Mouse (Mus musculus) MEL (cell line): ENCODE results near the gene Gm20388. TPM values are rescaled to one million over a fixed set of nuclear protein-coding genes. Genes with fewer than 3 reads are reported as not detected.

Experiments
- DNase-seq: peaks from one replicate; pipeline ENCODE4 v3.0.0; 2011; ENCODE audit warnings: low read depth, low spot score
- H3K27ac ChIP-seq: 2 replicates; pipeline ENCODE4 v1.5.1; 2012; ENCODE audit warnings: low read depth, mild to moderate bottlenecking, control low read depth, low read length, moderate library complexity; ENCODE audit not compliant: control insufficient read depth
- H3K27me3 ChIP-seq, 2 experiments: fragments of 150-350 bp in 1 of 2; sonication (generic) in 1 of 2; 2 replicates each; pipeline ENCODE4 v1.6.1; 2012; ENCODE audit warnings: low read length in 2 of 2, mild to moderate bottlenecking in 2 of 2, improper control_type of control experiment in 1 of 2, moderate library complexity in 1 of 2; ENCODE audit not compliant: insufficient read depth in 2 of 2, control insufficient read depth in 1 of 2
- H3K36me3 ChIP-seq, 2 experiments: 2 replicates each; pipeline ENCODE4 v1.6.1; 2012 to 2014; ENCODE audit warnings: low read length in 2 of 2, improper control_type of control experiment in 1 of 2, inconsistent platforms in 1 of 2, mild to moderate bottlenecking in 1 of 2; ENCODE audit not compliant: insufficient read depth in 2 of 2, control insufficient read depth in 1 of 2
- H3K4me1 ChIP-seq, 2 experiments: fragments of 150-350 bp in 1 of 2; sonication (generic) in 1 of 2; 2 replicates each; pipeline ENCODE4 v1.6.1; 2012; ENCODE audit warnings: low read length in 2 of 2, improper control_type of control experiment in 1 of 2, mild to moderate bottlenecking in 1 of 2; ENCODE audit not compliant: insufficient read depth in 2 of 2, control insufficient read depth in 1 of 2
- H3K4me3 ChIP-seq, 2 experiments: fragments of 150-350 bp in 1 of 2; sonication (generic) in 1 of 2; 2 replicates each; pipeline ENCODE4 v1.5.1; 2012; ENCODE audit warnings: low read depth in 2 of 2, low read length in 2 of 2, mild to moderate bottlenecking in 2 of 2, moderate library complexity in 2 of 2, control low read depth in 1 of 2, improper control_type of control experiment in 1 of 2; ENCODE audit not compliant: control insufficient read depth in 1 of 2, insufficient read depth in 1 of 2
- H3K79me2 ChIP-seq: 2 replicates; pipeline ENCODE4 v1.6.1; 2012; ENCODE audit warnings: mild to moderate bottlenecking, low read length, moderate library complexity; ENCODE audit not compliant: control insufficient read depth, poor library complexity, insufficient read depth
- H3K9ac ChIP-seq: 2 replicates; pipeline ENCODE4 v1.6.1; 2012; ENCODE audit warnings: low read depth, mild to moderate bottlenecking, control low read depth, low read length, moderate library complexity; ENCODE audit not compliant: control insufficient read depth, poor library complexity, severe bottlenecking
- H3K9me3 ChIP-seq: fragments of 150-350 bp; sonication (generic); replicated peaks from 2 replicates; pipeline ENCODE4 v1.6.1; 2012; ENCODE audit warnings: mild to moderate bottlenecking, low read length, improper control_type of control experiment, moderate library complexity; ENCODE audit not compliant: insufficient read depth
- CTCF ChIP-seq, 3 experiments: IDR thresholded peaks in 2 of 3; conservative IDR thresholded peaks in 1 of 3; 2 replicates each; pipeline ENCODE4 v1.5.1; 2011 to 2012; ENCODE audit warnings: low read length in 3 of 3, low read depth in 2 of 3, mild to moderate bottlenecking in 2 of 3, improper control_type of control experiment in 1 of 3, inconsistent platforms in 1 of 3, mixed read lengths in 1 of 3, moderate library complexity in 1 of 3; ENCODE audit not compliant: control insufficient read depth in 1 of 3, insufficient read depth in 1 of 3, poor library complexity in 1 of 3, severe bottlenecking in 1 of 3
- ELF1 ChIP-seq: IDR thresholded peaks from 2 replicates; pipeline ENCODE4 v1.6.1; 2014; ENCODE audit warnings: low read depth, mild to moderate bottlenecking, inconsistent platforms, low read length, improper control_type of control experiment, moderate library complexity
- MAFK ChIP-seq: IDR thresholded peaks from 2 replicates; pipeline ENCODE4 v1.6.1; 2011; ENCODE audit warnings: low read depth, mild to moderate bottlenecking, low read length, improper control_type of control experiment, borderline replicate concordance
- MAZ ChIP-seq: IDR thresholded peaks from 2 replicates; pipeline ENCODE4 v1.6.1; 2012; ENCODE audit warnings: low read depth, mild to moderate bottlenecking, inconsistent platforms, low read length, improper control_type of control experiment
- MEF2A ChIP-seq: IDR thresholded peaks from 2 replicates; pipeline ENCODE4 v1.6.1; 2014; ENCODE audit warnings: low read depth, mild to moderate bottlenecking, inconsistent platforms, low read length, improper control_type of control experiment; ENCODE audit not compliant: poor library complexity, insufficient replicate concordance, severe bottlenecking; ENCODE audit errors: extremely low read depth
- NELFE ChIP-seq: IDR thresholded peaks from 2 replicates; pipeline ENCODE4 v1.6.1; 2011; ENCODE audit warnings: low read depth, low read length, improper control_type of control experiment
- NRF1 ChIP-seq: IDR thresholded peaks from 2 replicates; pipeline ENCODE4 v1.6.1; 2014; ENCODE audit warnings: low read depth, mild to moderate bottlenecking, inconsistent platforms, low read length, improper control_type of control experiment, moderate library complexity; ENCODE audit not compliant: poor library complexity, insufficient read depth, severe bottlenecking
- POLR2A ChIP-seq, 2 experiments: IDR thresholded peaks; 2 replicates each; pipeline ENCODE4 v1.6.1; 2011 to 2012; ENCODE audit warnings: low read length in 2 of 2, mild to moderate bottlenecking in 2 of 2, control low read depth in 1 of 2, improper control_type of control experiment in 1 of 2, low read depth in 1 of 2, moderate library complexity in 1 of 2; ENCODE audit not compliant: control insufficient read depth in 1 of 2, insufficient read depth in 1 of 2, poor library complexity in 1 of 2
- SMC3 ChIP-seq: IDR thresholded peaks from 2 replicates; pipeline ENCODE4 v1.6.1; 2011; ENCODE audit warnings: low read depth, low read length, improper control_type of control experiment
- TAL1 ChIP-seq: IDR thresholded peaks from 2 replicates; pipeline ENCODE4 v1.6.1; 2012; ENCODE audit warnings: mild to moderate bottlenecking, inconsistent platforms, low read length, moderate library complexity, mixed read lengths
- USF1 ChIP-seq: IDR thresholded peaks from 2 replicates; pipeline ENCODE4 v1.6.1; 2014; ENCODE audit warnings: low read depth, mild to moderate bottlenecking, inconsistent platforms, low read length, improper control_type of control experiment, moderate library complexity
- ZMIZ1 ChIP-seq: IDR thresholded peaks from 2 replicates; pipeline ENCODE4 v1.6.1; 2012; ENCODE audit warnings: low read depth, mild to moderate bottlenecking, inconsistent platforms, low read length, improper control_type of control experiment, moderate library complexity
- ZNF384 ChIP-seq: IDR thresholded peaks from 2 replicates; pipeline ENCODE4 v1.6.1; 2012; ENCODE audit warnings: low read depth, mild to moderate bottlenecking, inconsistent platforms, low read length, improper control_type of control experiment
- polyA plus RNA-seq, 2 experiments: library from polyadenylated mRNA; stranded (reverse) in 1 of 2; unstranded in 1 of 2; fragments of >175 nt in 1 of 2; fragments of >200 nt in 1 of 2; gene quantifications; 2 replicates each; pipeline versions ENCODE4 v1.2.1 to v1.2.4; 2012; ENCODE audit warnings: low replicate concordance in 2 of 2, low read depth in 1 of 2; ENCODE audit not compliant: insufficient read length in 2 of 2, insufficient read depth in 1 of 2, missing spikeins in 1 of 2
- total RNA-seq: library from RNA; depleted of rRNA; stranded (reverse); fragments of 300-350 nt; gene quantifications from 2 replicates; pipeline ENCODE4 v1.2.3, GENCODE M21; 2012

Gm20388 gene
- total and polyA plus RNA-seq, 3 experiments, result 11.1 to 17.8 TPM; not detected in 1

DNA sequence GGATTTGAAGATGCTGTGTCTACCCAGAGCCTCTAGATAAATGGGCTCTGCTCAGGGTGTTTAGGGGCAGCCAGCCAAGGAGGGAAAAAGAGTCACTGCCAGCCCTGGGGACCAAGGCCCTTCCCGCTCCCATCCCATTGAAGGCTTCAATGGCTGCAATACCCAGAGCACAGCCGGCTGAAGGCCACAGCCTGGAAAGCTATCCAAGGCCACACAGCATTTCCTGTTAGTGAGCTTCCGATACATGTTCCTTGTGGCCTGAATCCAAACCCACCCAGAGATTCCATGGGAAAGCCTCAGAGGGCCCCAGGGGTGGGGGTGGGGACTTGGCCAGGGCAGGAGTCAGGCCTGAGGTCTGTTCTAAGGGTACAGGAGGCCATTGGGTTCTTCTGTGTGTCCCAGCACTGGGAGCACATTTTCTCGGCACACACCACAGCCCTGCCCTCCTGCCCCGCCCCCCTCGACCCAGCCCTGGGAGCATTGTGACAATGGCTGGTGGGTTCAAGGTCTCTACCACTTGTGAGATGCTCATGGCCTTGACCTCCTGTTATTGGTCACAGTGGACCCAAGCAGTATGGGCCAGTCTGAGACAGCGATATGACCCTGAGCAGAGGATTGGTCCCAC is 294.2 kb downstream of the Gm20388 start:
- no peaks in the 10 kb centered on the region for H3K9me3 ChIP-seq
- H3K4me3 ChIP-seq, result no peak overlapping the region
- no peaks in the 10 kb centered on the region for H3K36me3 ChIP-seq
- no peaks in the 10 kb centered on the region for H3K4me1 ChIP-seq
- TF ChIP-seq ZMIZ1, result no peak
- TF ChIP-seq ZNF384, result no peak
- TF ChIP-seq, all 39 proteins: peak for 0
- Histone ChIP-seq H3K27me3 (peaks cover 0 to 4% of the 10 kb centered on the region in 2 experiments; a peak in 2 of 4 replicates), H3K27ac (no peak overlapping the region), H3K79me2 (no peaks in the 10 kb centered on the region), H3K9ac (no peak overlapping the region)
- no peak for DNase-seq

- Histone ChIP-seq H3K79me2 (no peaks in the 10 kb centered on the region), H3K4me3 (no peak overlapping the region)
Measured at GRCm38 (mm10) chr8:120205916-120206315, 295.3 kb downstream of the Gm20388 start.

GRCm38 (mm10) chr8:120207364-120207763 is 296.7 kb downstream of the Gm20388 start:
- Histone ChIP-seq H3K27ac (no peak overlapping the region), H3K9ac (no peak overlapping the region), H3K27me3 (peaks cover 0 to 4% of the 10 kb centered on the region in 2 experiments; a peak in 2 of 4 replicates)
- peak; percentile 10; the same call in 1 of the 2 replicates for TF ChIP-seq SMC3
- peak in 2 of 3 experiments; percentile 32 to 35; a peak in 4 of 6 replicates for TF ChIP-seq CTCF (IDR thresholded peaks at IDR 0.05 in 2 of 3, conservative IDR thresholded peaks at IDR 0.05 in 1 of 3; ENCODE audit: control insufficient read depth in 1 of 3, insufficient read depth in 1 of 3, low read depth in 2 of 3, low read length in 3 of 3, poor library complexity in 1 of 3, severe bottlenecking in 1 of 3)
- TF ChIP-seq POLR2A (IDR thresholded peaks at IDR 0.05; ENCODE audit: control insufficient read depth in 1 of 2, insufficient read depth in 1 of 2, low read depth in 1 of 2, low read length in 2 of 2, poor library complexity in 1 of 2), result no peak
- TF ChIP-seq, all 39 proteins: peak for 2
- DNase-seq, result peak; percentile 15
- Histone ChIP-seq H3K36me3 (no peaks in the 10 kb centered on the region), H3K4me3 (no peak overlapping the region), H3K4me1 (no peaks in the 10 kb centered on the region), H3K9me3 (no peaks in the 10 kb centered on the region), H3K79me2 (no peaks in the 10 kb centered on the region)

More at GRCm38 (mm10) chr8:120205916-120206315, 295.3 kb downstream of the Gm20388 start:
- Histone ChIP-seq H3K27ac (no peak overlapping the region), H3K4me1 (no peaks in the 10 kb centered on the region), H3K9ac (no peak overlapping the region), H3K27me3 (peaks cover 0 to 4% of the 10 kb centered on the region in 2 experiments; a peak in 2 of 4 replicates)
- DNase-seq, result no peak
- no peak for TF ChIP-seq ZNF384
- TF ChIP-seq ELF1, result no peak
- TF ChIP-seq MAZ, result no peak
- no peak for TF ChIP-seq USF1
- TF ChIP-seq NELFE, result no peak
- TF ChIP-seq TAL1, result no peak
- TF ChIP-seq MEF2A, result no peak
- no peak for TF ChIP-seq MAFK
- TF ChIP-seq NRF1, result no peak
- TF ChIP-seq, all 39 proteins: peak for 0
- no peaks in the 10 kb centered on the region for H3K36me3 ChIP-seq
- no peaks in the 10 kb centered on the region for H3K9me3 ChIP-seq
